8 mouse cellular contexts compared by ENCODE assay signal in genomic region chr10:39647118-39647517, GRCm38 (mm10). TPM values are rescaled to one million over a fixed set of nuclear protein-coding genes. Genes with fewer than 3 reads are reported as not detected.
DNase-seq lines count a peak whose midpoint lies in the region; ATAC-seq and TF ChIP-seq lines count a peak whose summit lies in the region.

No protein-coding gene starts in this region.

- H3K4me1 ChIP-seq in forebrain, embryonic 13.5 days = peaks cover 19% of the 10 kb centered on the region
- H3K4me1 ChIP-seq in forebrain, embryonic 10.5 days = peaks cover 18% of the 10 kb centered on the region
- peaks cover 18% of the 10 kb centered on the region for H3K4me1 ChIP-seq in kidney, postnatal 0 days (replicated peaks; ENCODE audit: insufficient read depth, low read length)
- H3K4me1 ChIP-seq in hindbrain, embryonic 13.5 days (replicated peaks) = peaks cover 20% of the 10 kb centered on the region

- no peaks in the 10 kb centered on the region for H3K9me3 ChIP-seq in forebrain, embryonic 13.5 days (replicated peaks)
- H3K9me3 ChIP-seq in forebrain, embryonic 10.5 days = no peaks in the 10 kb centered on the region
- no peaks in the 10 kb centered on the region for H3K9me3 ChIP-seq in kidney, postnatal 0 days (replicated peaks; ENCODE audit: low read length)
- no peaks in the 10 kb centered on the region for H3K9me3 ChIP-seq in hindbrain, embryonic 13.5 days

- H3K9ac ChIP-seq in forebrain, embryonic 13.5 days = no peak overlapping the region
- no peak overlapping the region for H3K9ac ChIP-seq in kidney, postnatal 0 days (ENCODE audit: low read depth, low read length)
- H3K9ac ChIP-seq in hindbrain, embryonic 13.5 days = no peak overlapping the region

- 86% methylated on average over 1 of the region's 1 CpGs for WGBS in forebrain, embryonic 13.5 days
- 87% methylated on average over 1 of the region's 1 CpGs for WGBS in forebrain, embryonic 10.5 days
- WGBS in kidney, postnatal 0 days = 72% methylated on average over 1 of the region's 1 CpGs
- 81% methylated on average over 1 of the region's 1 CpGs for WGBS in hindbrain, embryonic 13.5 days

- TF ChIP-seq CTCF in kidney, postnatal 0 days (IDR thresholded peaks at IDR 0.05; ENCODE audit: low read depth) = no peak

- H3K27ac ChIP-seq in forebrain, embryonic 13.5 days = 0 out of 2 replicates have a peak overlapping the region, but pooled peaks have one; percentile 69
- H3K27ac ChIP-seq in forebrain, embryonic 10.5 days = no peak overlapping the region
- H3K27ac ChIP-seq in kidney, postnatal 0 days = 0 out of 2 replicates have a peak overlapping the region, but pooled peaks have one; percentile 42
- H3K27ac ChIP-seq in hindbrain, embryonic 13.5 days = peak overlapping the region; percentile 78; the same call in 1 of the 2 replicates

- H3K4me2 ChIP-seq in forebrain, embryonic 13.5 days = no peak overlapping the region
- no peak overlapping the region for H3K4me2 ChIP-seq in kidney, postnatal 0 days (ENCODE audit: low read length)
- H3K4me2 ChIP-seq in hindbrain, embryonic 13.5 days = no peak overlapping the region

- no peak for ATAC-seq in forebrain, embryonic 13.5 days
- no peak for ATAC-seq in kidney, postnatal 0 days (replicated peaks; ENCODE audit: low FRiP score, low read depth)
- no peak for ATAC-seq in hindbrain, embryonic 13.5 days (ENCODE audit: low FRiP score)

- H3K4me3 ChIP-seq in forebrain, embryonic 13.5 days = no peak overlapping the region
- H3K4me3 ChIP-seq in forebrain, embryonic 10.5 days = no peak overlapping the region
- H3K4me3 ChIP-seq in kidney, postnatal 0 days (replicated peaks; ENCODE audit: low read depth, low read length) = no peak overlapping the region
- H3K4me3 ChIP-seq in hindbrain, embryonic 13.5 days = no peak overlapping the region

- no peaks in the 10 kb centered on the region for H3K27me3 ChIP-seq in forebrain, embryonic 13.5 days
- no peaks in the 10 kb centered on the region for H3K27me3 ChIP-seq in forebrain, embryonic 10.5 days (ENCODE audit: poor library complexity, severe bottlenecking)
- H3K27me3 ChIP-seq in kidney, postnatal 0 days (ENCODE audit: insufficient read depth, low read length) = no peaks in the 10 kb centered on the region
- no peaks in the 10 kb centered on the region for H3K27me3 ChIP-seq in hindbrain, embryonic 13.5 days

- DNase-seq in forebrain, embryonic 10.5 days (ENCODE audit: extremely low spot score, low spot score) = no peak
- DNase-seq in kidney, postnatal 0 days (ENCODE audit: low spot score) = no peak
- no peak for DNase-seq in kidney, postnatal 36 days
- peak; percentile 62 for DNase-seq in skeletal muscle tissue, adult 2 months (ENCODE audit: low read depth, low spot score)
- DNase-seq in spleen, postnatal 36 days (ENCODE audit: low spot score in 2 of 2) = no peak
- DNase-seq in thymus, postnatal 10 days (ENCODE audit: low spot score in 2 of 2) = no peak

- peaks cover 23% of the 10 kb centered on the region for H3K36me3 ChIP-seq in forebrain, embryonic 13.5 days (ENCODE audit: poor library complexity, severe bottlenecking)
- peaks cover 38% of the 10 kb centered on the region for H3K36me3 ChIP-seq in forebrain, embryonic 10.5 days (replicated peaks)
- peaks cover 36% of the 10 kb centered on the region for H3K36me3 ChIP-seq in kidney, postnatal 0 days (ENCODE audit: insufficient read depth, low read length)
- peaks cover 22% of the 10 kb centered on the region for H3K36me3 ChIP-seq in hindbrain, embryonic 13.5 days

RNA-seq across cellular contexts. Expression of gene Traf3ip2, which starts 34.4 kb away (rescaled TPM):
- polyA plus RNA-seq in forebrain, embryonic 13.5 days (2015; fragmentation: Nextera tagmentation; extraction: Ambion mirVana) = 3.6 and 4.6 TPM in 2 replicates
- polyA plus RNA-seq in forebrain, embryonic 10.5 days (2016; fragmentation: Nextera tagmentation; extraction: Ambion mirVana) = 10.3 and 11.7 TPM in 2 replicates
- 15.0 TPM in 2 replicates for polyA plus RNA-seq in kidney, postnatal 0 days (2015; fragmentation: Nextera tagmentation; extraction: Ambion mirVana)
- polyA plus RNA-seq in hindbrain, embryonic 13.5 days (2015; fragmentation: Nextera tagmentation; extraction: Ambion mirVana) = 8.6 TPM in 2 replicates
